Mouse (Mus musculus) hindbrain, postnatal 0 days (tissue): Measurements from ENCODE around the gene Agps. TPM values are rescaled to one million over a fixed set of nuclear protein-coding genes. Genes with fewer than 3 reads are reported as not detected.

Source experiments
- ATAC-seq: fragments of 200-750 bp; cut with Nextera tagmentation; 2 replicates; pipeline ENCODE4 v1.8.0; 2017; ENCODE audit warnings: mild to moderate bottlenecking, moderate TSS enrichment, moderate library complexity
- DNase-seq: peaks from one replicate; pipeline ENCODE4 v3.0.0-alpha.2; 2015; ENCODE audit warnings: low spot score
- H3K27ac ChIP-seq: fragments of 300-500 bp; sonication (generic); 2 replicates; pipeline ENCODE4 v1.5.1; 2014; ENCODE audit warnings: mild to moderate bottlenecking
- H3K27me3 ChIP-seq: fragments of 300-500 bp; sonication (generic); 2 replicates; pipeline ENCODE4 v1.6.1; 2014; ENCODE audit warnings: low read length, mixed read lengths; ENCODE audit not compliant: insufficient read depth
- H3K36me3 ChIP-seq: fragments of 300-500 bp; sonication (generic); 2 replicates; pipeline ENCODE4 v1.6.1; 2014; ENCODE audit warnings: low read length, mixed read lengths; ENCODE audit not compliant: insufficient read depth
- H3K4me1 ChIP-seq: fragments of 300-500 bp; sonication (generic); 2 replicates; pipeline ENCODE4 v1.6.1; 2014; ENCODE audit warnings: antibody characterized with exemption, low read length, mixed read lengths; ENCODE audit not compliant: insufficient read depth
- H3K4me2 ChIP-seq: fragments of 300-500 bp; sonication (generic); 2 replicates; pipeline ENCODE4 v1.6.1; 2014; ENCODE audit warnings: low read depth, mild to moderate bottlenecking, low read length, moderate library complexity, mixed read lengths
- H3K4me3 ChIP-seq: fragments of 300-500 bp; sonication (generic); 2 replicates; pipeline ENCODE4 v1.5.1; 2014; ENCODE audit warnings: low read length
- H3K9ac ChIP-seq: fragments of 300-500 bp; sonication (generic); replicated peaks from 2 replicates; pipeline ENCODE4 v1.6.1; 2014; ENCODE audit warnings: mild to moderate bottlenecking, low read length, moderate library complexity, mixed read lengths
- H3K9me3 ChIP-seq: fragments of 300-500 bp; sonication (generic); 2 replicates; pipeline ENCODE4 v1.6.1; 2016; ENCODE audit warnings: low read length, mixed read lengths
- CTCF ChIP-seq: IDR thresholded peaks from 2 replicates; pipeline ENCODE4 v1.5.1; 2016; ENCODE audit warnings: antibody characterized with exemption, control low read depth, low read depth
- WGBS: fragments of 180-500 bp; shearing (Covaris S2); extraction: QIAGEN DNeasy Blood & Tissue Kit; methylation state at CpG from one replicate; pipeline ENCODE4 v1.1.7; 2014; 5-methylcytosine and 5-hydroxymethylcytosine counted together
- polyA plus RNA-seq: library from polyadenylated mRNA; unstranded; fragments of >200 nt; fragmentation: Nextera tagmentation; extraction: Ambion mirVana; gene quantifications from 2 replicates; pipeline ENCODE4 v1.2.1, GENCODE M21; 2015
- total RNA-seq: library from RNA; depleted of rRNA; stranded (reverse); fragments of >200 nt; gene quantifications from 2 replicates; pipeline ENCODE4 v1.2.3, GENCODE M21; 2014

Gene Agps
- total and polyA plus RNA-seq, 2 experiments from 2014 or later: 17.1 to 40.0 TPM

GRCm38 (mm10) chr2:75938117-75939063, 106.4 kb downstream of the Agps start, which contains the start of gene Ttc30b:
TSS of gene Ttc30b (minus strand) at chr2:75938585.
- Histone ChIP-seq H3K27me3 (no peaks in the 10 kb centered on the region), H3K4me2 (peak within 1 kb of the TSS; percentile 75), H3K36me3 (no peaks in the 10 kb centered on the region), H3K9me3 (no peaks in the 10 kb centered on the region), H3K9ac (peak within 1 kb of the TSS; percentile 58), H3K4me1 (no peaks in the 10 kb centered on the region), H3K27ac (peak within 1 kb of the TSS; percentile 86), H3K4me3 (peak within 1 kb of the TSS; percentile 55)
- 4% methylated on average over 33 of the region's 42 CpGs for WGBS
- ATAC-seq: peak; percentile 93
- peak; percentile 92 for DNase-seq
- TF ChIP-seq CTCF: no peak

GRCm38 (mm10) chr2:75950685-75951084, 118.7 kb downstream of the Agps start:
- DNase-seq: no peak
- TF ChIP-seq CTCF: no peak
- Histone ChIP-seq H3K36me3 (no peaks in the 10 kb centered on the region), H3K27me3 (no peaks in the 10 kb centered on the region), H3K9ac (no peak overlapping the region), H3K4me1 (no peaks in the 10 kb centered on the region), H3K9me3 (no peaks in the 10 kb centered on the region), H3K27ac (no peak overlapping the region), H3K4me2 (no peak overlapping the region), H3K4me3 (no peak overlapping the region)
- ATAC-seq: no peak
- 88% methylated on average over 8 of the region's 8 CpGs for WGBS

- H3K9ac ChIP-seq: no peak overlapping the region
- no peaks in the 10 kb centered on the region for H3K36me3 ChIP-seq
- H3K4me1 ChIP-seq: no peaks in the 10 kb centered on the region
- no peak overlapping the region for H3K4me3 ChIP-seq
- TF ChIP-seq CTCF: no peak
- WGBS: 85% methylated on average over 5 of the region's 5 CpGs
- no peak overlapping the region for H3K4me2 ChIP-seq
- ATAC-seq: no peak
- no peak overlapping the region for H3K27ac ChIP-seq
- no peaks in the 10 kb centered on the region for H3K9me3 ChIP-seq
- no peaks in the 10 kb centered on the region for H3K27me3 ChIP-seq
- no peak for DNase-seq
Observed at GRCm38 (mm10) chr2:75953320-75953719, 121.3 kb downstream of the Agps start.

- no peak for DNase-seq
- Histone ChIP-seq H3K27ac (no peak overlapping the region), H3K4me1 (peaks cover 9% of the 10 kb centered on the region; the same call in 1 of the 2 replicates), H3K9me3 (no peaks in the 10 kb centered on the region), H3K36me3 (no peaks in the 10 kb centered on the region), H3K4me3 (no peak overlapping the region), H3K9ac (no peak overlapping the region), H3K27me3 (no peaks in the 10 kb centered on the region), H3K4me2 (no peak overlapping the region)
- WGBS: 55% methylated on average over 14 of the region's 14 CpGs
- ATAC-seq: no peak
- no peak for TF ChIP-seq CTCF
Observed at GRCm38 (mm10) chr2:75955709-75956108, 123.7 kb downstream of the Agps start.

GRCm38 (mm10) chr2:75959183-75959849, 127.3 kb downstream of the Agps start:
- H3K9me3 ChIP-seq: no peaks in the 10 kb centered on the region
- TF ChIP-seq CTCF: no peak
- H3K27ac ChIP-seq: peak overlapping the region; percentile 26; the same call in 1 of the 2 replicates
- H3K27me3 ChIP-seq: no peaks in the 10 kb centered on the region
- H3K36me3 ChIP-seq: no peaks in the 10 kb centered on the region
- DNase-seq: peak; percentile 32
- 29% methylated on average over 18 of the region's 18 CpGs for WGBS
- H3K4me3 ChIP-seq: no peak overlapping the region
- ATAC-seq: peak; percentile 53; the same call in 1 of the 2 replicates
- H3K4me1 ChIP-seq: peaks cover 9% of the 10 kb centered on the region; the same call in 1 of the 2 replicates
- no peak overlapping the region for H3K9ac ChIP-seq
- peak overlapping the region; percentile 31 for H3K4me2 ChIP-seq

GRCm38 (mm10) chr2:75959850-75960365, 127.9 kb downstream of the Agps start:
- 9% methylated on average over 15 of the region's 15 CpGs for WGBS
- peak overlapping the region; percentile 31 for H3K4me2 ChIP-seq
- DNase-seq: peak; percentile 75
- no peak overlapping the region for H3K4me3 ChIP-seq
- TF ChIP-seq CTCF: no peak
- H3K4me1 ChIP-seq: peaks cover 9% of the 10 kb centered on the region; the same call in 1 of the 2 replicates
- no peaks in the 10 kb centered on the region for H3K36me3 ChIP-seq
- no peaks in the 10 kb centered on the region for H3K27me3 ChIP-seq
- peak; percentile 59; the same call in 1 of the 2 replicates for ATAC-seq
- no peaks in the 10 kb centered on the region for H3K9me3 ChIP-seq
- peak overlapping the region; percentile 17 for H3K27ac ChIP-seq
- H3K9ac ChIP-seq: no peak overlapping the region; the same call in 1 of the 2 replicates
